Mouse (Mus musculus): ENCODE data around the gene Gga1. TPM values are rescaled to one million over a fixed set of nuclear protein-coding genes. Genes with fewer than 3 reads are reported as not detected.

Gene Gga1
- polyA plus RNA-seq, 1 experiment from 2014 or later, result 31.7 TPM

Small RNAs within 50 kb of the gene (microRNA-seq; reads per million reads assigned to microRNA genes)
- gene Mir6955, result not detected

Other genes with a start within 250 kb of the Gga1 start
- 4.1 and 6.8 TPM in 2 replicates for gene Elfn2, start 158.4 kb upstream of the Gga1 start, polyA plus RNA-seq (2014; fragmentation: Nextera tagmentation; extraction: Ambion mirVana)
- gene Mfng, start 103.7 kb upstream of the Gga1 start, polyA plus RNA-seq (2014; fragmentation: Nextera tagmentation; extraction: Ambion mirVana), result 6.9 and 10.2 TPM in 2 replicates
- gene Card10, start 74.1 kb upstream of the Gga1 start, polyA plus RNA-seq (2014; fragmentation: Nextera tagmentation; extraction: Ambion mirVana), result 1.8 and 2.2 TPM in 2 replicates
- gene Cdc42ep1, start 34.6 kb upstream of the Gga1 start, polyA plus RNA-seq (2014; fragmentation: Nextera tagmentation; extraction: Ambion mirVana), result 4.6 and 7.7 TPM in 2 replicates
- not detected in 2 replicates for gene Lgals2, start 21.7 kb upstream of the Gga1 start, polyA plus RNA-seq (2014; fragmentation: Nextera tagmentation; extraction: Ambion mirVana)
- 0.21 TPM in 1 of 2 replicates, not detected in the other for gene Gm49510, start 22.5 kb downstream of the Gga1 start, polyA plus RNA-seq (2014; fragmentation: Nextera tagmentation; extraction: Ambion mirVana)
- gene Sh3bp1, start 22.6 kb downstream of the Gga1 start, polyA plus RNA-seq (2014; fragmentation: Nextera tagmentation; extraction: Ambion mirVana), result 3.4 and 4.1 TPM in 2 replicates
- 74.9 and 84.7 TPM in 2 replicates for gene Pdxp, start 36.7 kb downstream of the Gga1 start, polyA plus RNA-seq (2014; fragmentation: Nextera tagmentation; extraction: Ambion mirVana)
- 50.7 and 166 TPM in 2 replicates for gene Lgals1, start 49.5 kb downstream of the Gga1 start, polyA plus RNA-seq (2014; fragmentation: Nextera tagmentation; extraction: Ambion mirVana)
- 58.4 and 66.0 TPM in 2 replicates for gene Nol12, start 57.7 kb downstream of the Gga1 start, polyA plus RNA-seq (2014; fragmentation: Nextera tagmentation; extraction: Ambion mirVana)
- 33.9 and 35.4 TPM in 2 replicates for gene Triobp, start 70.5 kb downstream of the Gga1 start, polyA plus RNA-seq (2014; fragmentation: Nextera tagmentation; extraction: Ambion mirVana)
- 45.6 and 126 TPM in 2 replicates for gene H1f0, start 151.3 kb downstream of the Gga1 start, polyA plus RNA-seq (2014; fragmentation: Nextera tagmentation; extraction: Ambion mirVana)
- not detected in 2 replicates for gene Galr3, start 164.7 kb downstream of the Gga1 start, polyA plus RNA-seq (2014; fragmentation: Nextera tagmentation; extraction: Ambion mirVana)
- 45.9 and 46.2 TPM in 2 replicates for gene Ankrd54, start 185.7 kb downstream of the Gga1 start, polyA plus RNA-seq (2014; fragmentation: Nextera tagmentation; extraction: Ambion mirVana)
- 169 and 183 TPM in 2 replicates for gene Eif3l, start 198.0 kb downstream of the Gga1 start, polyA plus RNA-seq (2014; fragmentation: Nextera tagmentation; extraction: Ambion mirVana)
- 12.6 and 13.1 TPM in 2 replicates for gene Micall1, start 231.7 kb downstream of the Gga1 start, polyA plus RNA-seq (2014; fragmentation: Nextera tagmentation; extraction: Ambion mirVana)

Measured in neural tube, embryonic 14.5 days (tissue).